Mouse (Mus musculus) embryonic facial prominence, embryonic 14.5 days (tissue): ENCODE data around the gene Rabl3. TPM values are rescaled to one million over a fixed set of nuclear protein-coding genes. Genes with fewer than 3 reads are reported as not detected.

Experiments used
- ATAC-seq: fragments of 200-750 bp; cut with Nextera tagmentation; 2 replicates; pipeline ENCODE4 v1.8.0; 2017; ENCODE audit warnings: low read depth, moderate number of reproducible peaks, moderate TSS enrichment
- DNase-seq: peaks from one replicate; pipeline ENCODE4 v3.0.0-alpha.2; 2015; ENCODE audit warnings: low spot score
- H3K27ac ChIP-seq: fragments of 300-500 bp; sonication (generic); replicated peaks from 2 replicates; pipeline ENCODE4 v1.5.1; 2014; ENCODE audit warnings: low read depth, mild to moderate bottlenecking, low read length, moderate library complexity
- H3K27me3 ChIP-seq: fragments of 300-500 bp; sonication (generic); replicated peaks from 2 replicates; pipeline ENCODE4 v1.6.1; 2014; ENCODE audit warnings: low read length; ENCODE audit not compliant: control insufficient read depth, insufficient read depth
- H3K36me3 ChIP-seq: fragments of 300-500 bp; sonication (generic); 2 replicates; pipeline ENCODE4 v1.6.1; 2014; ENCODE audit warnings: low read length, mixed read lengths; ENCODE audit not compliant: control insufficient read depth, insufficient read depth
- H3K4me1 ChIP-seq: fragments of 300-500 bp; sonication (generic); 2 replicates; pipeline ENCODE4 v1.6.1; 2014; ENCODE audit warnings: antibody characterized with exemption, low read length; ENCODE audit not compliant: control insufficient read depth, insufficient read depth
- H3K4me2 ChIP-seq: fragments of 300-500 bp; sonication (generic); 2 replicates; pipeline ENCODE4 v1.6.1; 2014; ENCODE audit warnings: low read depth, mild to moderate bottlenecking, low read length, moderate library complexity, mixed read lengths
- H3K4me3 ChIP-seq: fragments of 300-500 bp; sonication (generic); 2 replicates; pipeline ENCODE4 v1.5.1; 2014; ENCODE audit warnings: low read depth, mild to moderate bottlenecking, low read length
- H3K9ac ChIP-seq: fragments of 300-500 bp; sonication (generic); 2 replicates; pipeline ENCODE4 v1.6.1; 2014; ENCODE audit warnings: low read depth, mild to moderate bottlenecking, low read length, moderate library complexity, mixed read lengths
- H3K9me3 ChIP-seq: fragments of 300-500 bp; sonication (generic); 2 replicates; pipeline ENCODE4 v1.6.1; 2016; ENCODE audit warnings: low read length; ENCODE audit not compliant: control insufficient read depth
- WGBS: fragments of 180-500 bp; shearing (Covaris S2); extraction: QIAGEN DNeasy Blood & Tissue Kit; methylation state at CpG from one replicate; pipeline ENCODE4 v1.1.7; 2014; 5-methylcytosine and 5-hydroxymethylcytosine counted together
- polyA plus RNA-seq: library from polyadenylated mRNA; unstranded; fragments of >200 nt; fragmentation: Nextera tagmentation; extraction: Ambion mirVana; gene quantifications from 2 replicates; pipeline ENCODE4 v1.2.1, GENCODE M21; 2014

Rabl3 gene
- polyA plus RNA-seq, 1 experiment from 2014 or later: 21.0 TPM

- no peaks in the 10 kb centered on the region for H3K27me3 ChIP-seq
- H3K4me3 ChIP-seq: no peak overlapping the region
- H3K9ac ChIP-seq: no peak overlapping the region
- H3K4me2 ChIP-seq: no peak overlapping the region
- ATAC-seq: no peak
- no peak for DNase-seq
- no peaks in the 10 kb centered on the region for H3K4me1 ChIP-seq
- no peaks in the 10 kb centered on the region for H3K9me3 ChIP-seq
- no peaks in the 10 kb centered on the region for H3K36me3 ChIP-seq
- 92% methylated on average over 3 of the region's 3 CpGs for WGBS
- no peak overlapping the region for H3K27ac ChIP-seq
Observed at GRCm38 (mm10) chr16:37590921-37591320, 51.2 kb downstream of the Rabl3 start.

- H3K4me2 ChIP-seq: no peak overlapping the region
- no peaks in the 10 kb centered on the region for H3K27me3 ChIP-seq
- no peak overlapping the region for H3K9ac ChIP-seq
- H3K4me3 ChIP-seq: no peak overlapping the region
- WGBS: 88% methylated on average over 8 of the region's 8 CpGs
- H3K36me3 ChIP-seq: no peaks in the 10 kb centered on the region
- DNase-seq (no peak), ATAC-seq (no peak)
- H3K4me1 ChIP-seq: no peaks in the 10 kb centered on the region
- no peak overlapping the region for H3K27ac ChIP-seq
- H3K9me3 ChIP-seq: no peaks in the 10 kb centered on the region
Observed at GRCm38 (mm10) chr16:37591551-37591950, 51.9 kb downstream of the Rabl3 start.

- DNase-seq (no peak), ATAC-seq (no peak)
- WGBS: 78% methylated on average over 5 of the region's 5 CpGs
- no peak overlapping the region for H3K4me2 ChIP-seq
- no peaks in the 10 kb centered on the region for H3K9me3 ChIP-seq
- H3K27me3 ChIP-seq: no peaks in the 10 kb centered on the region
- H3K9ac ChIP-seq: no peak overlapping the region
- no peak overlapping the region for H3K27ac ChIP-seq
- H3K4me3 ChIP-seq: no peak overlapping the region
- no peaks in the 10 kb centered on the region for H3K4me1 ChIP-seq
- no peaks in the 10 kb centered on the region for H3K36me3 ChIP-seq
Observed at GRCm38 (mm10) chr16:37597412-37597811, 57.7 kb downstream of the Rabl3 start.

- no peak for ATAC-seq
Observed at GRCm38 (mm10) chr16:37598463-37598862, 58.8 kb downstream of the Rabl3 start.

GRCm38 (mm10) chr16:37599326-37599725 is 59.6 kb downstream of the Rabl3 start:
- no peak overlapping the region for H3K9ac ChIP-seq
- no peaks in the 10 kb centered on the region for H3K36me3 ChIP-seq
- WGBS: 82% methylated on average over 3 of the region's 3 CpGs
- H3K9me3 ChIP-seq: no peaks in the 10 kb centered on the region
- H3K4me2 ChIP-seq: no peak overlapping the region
- no peaks in the 10 kb centered on the region for H3K4me1 ChIP-seq
- H3K4me3 ChIP-seq: no peak overlapping the region
- no peak for DNase-seq
- ATAC-seq: no peak
- H3K27ac ChIP-seq: no peak overlapping the region
- no peaks in the 10 kb centered on the region for H3K27me3 ChIP-seq

More at GRCm38 (mm10) chr16:37598463-37598862, 58.8 kb downstream of the Rabl3 start:
- Histone ChIP-seq H3K9me3 (no peaks in the 10 kb centered on the region), H3K27me3 (no peaks in the 10 kb centered on the region), H3K36me3 (no peaks in the 10 kb centered on the region), H3K4me2 (no peak overlapping the region), H3K27ac (no peak overlapping the region), H3K9ac (no peak overlapping the region), H3K4me1 (no peaks in the 10 kb centered on the region), H3K4me3 (no peak overlapping the region)
- DNase-seq: no peak
- 82% methylated on average over 7 of the region's 7 CpGs for WGBS

GRCm38 (mm10) chr16:37603431-37603830 is 63.7 kb downstream of the Rabl3 start:
- DNase-seq (no peak), ATAC-seq (no peak)
- Histone ChIP-seq H3K27me3 (no peaks in the 10 kb centered on the region), H3K4me3 (no peak overlapping the region), H3K4me2 (no peak overlapping the region), H3K4me1 (no peaks in the 10 kb centered on the region), H3K27ac (no peak overlapping the region), H3K9me3 (no peaks in the 10 kb centered on the region), H3K9ac (no peak overlapping the region), H3K36me3 (no peaks in the 10 kb centered on the region)
- WGBS: 89% methylated on average over 1 of the region's 1 CpGs

- 81% methylated on average over 6 of the region's 6 CpGs for WGBS
- no peak overlapping the region for H3K4me3 ChIP-seq
- no peaks in the 10 kb centered on the region for H3K4me1 ChIP-seq
- H3K4me2 ChIP-seq: no peak overlapping the region
- no peaks in the 10 kb centered on the region for H3K36me3 ChIP-seq
- H3K27ac ChIP-seq: no peak overlapping the region
- ATAC-seq: no peak
- DNase-seq: no peak
- no peaks in the 10 kb centered on the region for H3K27me3 ChIP-seq
- H3K9me3 ChIP-seq: no peaks in the 10 kb centered on the region
- no peak overlapping the region for H3K9ac ChIP-seq
Observed at GRCm38 (mm10) chr16:37604243-37604642, 64.6 kb downstream of the Rabl3 start.

GRCm38 (mm10) chr16:37610333-37610732 is 70.6 kb downstream of the Rabl3 start:
- Histone ChIP-seq H3K4me1 (no peaks in the 10 kb centered on the region), H3K9ac (no peak overlapping the region), H3K27me3 (no peaks in the 10 kb centered on the region), H3K9me3 (no peaks in the 10 kb centered on the region), H3K4me2 (no peak overlapping the region), H3K36me3 (no peaks in the 10 kb centered on the region), H3K4me3 (no peak overlapping the region), H3K27ac (no peak overlapping the region)
- DNase-seq (no peak), ATAC-seq (no peak)
- WGBS: 64% methylated on average over 8 of the region's 8 CpGs

- no peak overlapping the region for H3K4me3 ChIP-seq
- WGBS: 41% methylated on average over 7 of the region's 7 CpGs
- DNase-seq (no peak), ATAC-seq (no peak)
- no peak overlapping the region for H3K27ac ChIP-seq
- no peak overlapping the region for H3K4me2 ChIP-seq
- no peak overlapping the region for H3K9ac ChIP-seq
- H3K4me1 ChIP-seq: no peaks in the 10 kb centered on the region; the same call in 1 of the 2 replicates
- no peaks in the 10 kb centered on the region for H3K9me3 ChIP-seq
- H3K27me3 ChIP-seq: no peaks in the 10 kb centered on the region
- no peaks in the 10 kb centered on the region for H3K36me3 ChIP-seq
Observed at GRCm38 (mm10) chr16:37611072-37611471, 71.4 kb downstream of the Rabl3 start.
